Mouse (Mus musculus) hindbrain, embryonic 13.5 days (tissue): Measurements from ENCODE around the gene Lenep. TPM values are rescaled to one million over a fixed set of nuclear protein-coding genes. Genes with fewer than 3 reads are reported as not detected.

Source experiments
- ATAC-seq: fragments of 200-750 bp; cut with Nextera tagmentation; 2 replicates; pipeline ENCODE4 v1.8.0; 2017; ENCODE audit warnings: moderate TSS enrichment; ENCODE audit not compliant: low FRiP score
- H3K27ac ChIP-seq: fragments of 300-500 bp; sonication (generic); 2 replicates; pipeline ENCODE4 v1.5.1; 2015; ENCODE audit warnings: inconsistent platforms, mild to moderate bottlenecking, moderate library complexity
- H3K27me3 ChIP-seq: fragments of 300-500 bp; sonication (generic); 2 replicates; pipeline ENCODE4 v1.6.1; 2015; ENCODE audit warnings: mild to moderate bottlenecking, inconsistent platforms
- H3K36me3 ChIP-seq: fragments of 300-500 bp; sonication (generic); 2 replicates; pipeline ENCODE4 v1.6.1; 2015; ENCODE audit warnings: mild to moderate bottlenecking, inconsistent platforms
- H3K4me1 ChIP-seq: fragments of 300-500 bp; sonication (generic); replicated peaks from 2 replicates; pipeline ENCODE4 v1.6.1; 2015; ENCODE audit warnings: inconsistent platforms
- H3K4me2 ChIP-seq: fragments of 300-500 bp; sonication (generic); 2 replicates; pipeline ENCODE4 v1.6.1; 2015; ENCODE audit warnings: inconsistent platforms, mild to moderate bottlenecking, moderate library complexity
- H3K4me3 ChIP-seq: fragments of 300-500 bp; sonication (generic); 2 replicates; pipeline ENCODE4 v1.5.1; 2015; ENCODE audit warnings: mild to moderate bottlenecking, inconsistent platforms
- H3K9ac ChIP-seq: fragments of 300-500 bp; sonication (generic); 2 replicates; pipeline ENCODE4 v1.6.1; 2015; ENCODE audit warnings: mild to moderate bottlenecking, inconsistent platforms
- H3K9me3 ChIP-seq: fragments of 300-500 bp; sonication (generic); 2 replicates; pipeline ENCODE4 v1.6.1; 2016; ENCODE audit warnings: inconsistent platforms
- WGBS: fragments of 180-500 bp; shearing (Covaris S2); methylation state at CpG from one replicate; pipeline ENCODE4 v1.1.7; 2015; 5-methylcytosine and 5-hydroxymethylcytosine counted together
- polyA plus RNA-seq: library from polyadenylated mRNA; unstranded; fragments of >200 nt; fragmentation: Nextera tagmentation; extraction: Ambion mirVana; gene quantifications from 2 replicates; pipeline ENCODE4 v1.2.1, GENCODE M21; 2015

Gene Lenep
- polyA plus RNA-seq, 1 experiment from 2014 or later = 1.4 TPM

GRCm38 (mm10) chr3:89379388-89380131 lies 23.0 kb downstream of the Lenep start:
- Histone ChIP-seq H3K9me3 (no peaks in the 10 kb centered on the region), H3K36me3 (no peaks in the 10 kb centered on the region), H3K4me3 (no peak overlapping the region), H3K27ac (no peak overlapping the region), H3K27me3 (no peaks in the 10 kb centered on the region), H3K4me1 (peaks cover 22% of the 10 kb centered on the region), H3K4me2 (peak overlapping the region; percentile 85; the same call in 1 of the 2 replicates), H3K9ac (no peak overlapping the region)
- ATAC-seq = no peak
- 89% methylated on average over 31 of the region's 31 CpGs for WGBS

GRCm38 (mm10) chr3:89378394-89379067 lies 24.1 kb downstream of the Lenep start:
- H3K4me2 ChIP-seq = peak overlapping the region; percentile 85
- peak; percentile 86 for ATAC-seq
- WGBS = under 1% methylated on average over 28 of the region's 29 CpGs
- H3K4me3 ChIP-seq = peak overlapping the region; percentile 57
- peak overlapping the region; percentile 30 for H3K27ac ChIP-seq
- peak overlapping the region; percentile 80 for H3K9ac ChIP-seq
- H3K27me3 ChIP-seq = peaks cover 1% of the 10 kb centered on the region; the same call in 1 of the 2 replicates
- peaks cover 22% of the 10 kb centered on the region for H3K4me1 ChIP-seq
- H3K9me3 ChIP-seq = no peaks in the 10 kb centered on the region
- no peaks in the 10 kb centered on the region for H3K36me3 ChIP-seq

- peak overlapping the region; percentile 85; the same call in 1 of the 2 replicates for H3K4me2 ChIP-seq
- H3K36me3 ChIP-seq = no peaks in the 10 kb centered on the region
- no peak overlapping the region for H3K4me3 ChIP-seq
- no peak overlapping the region for H3K27ac ChIP-seq
- peaks cover 4% of the 10 kb centered on the region; the same call in 1 of the 2 replicates for H3K27me3 ChIP-seq
- ATAC-seq = peak; percentile 4; the same call in 1 of the 2 replicates
- 74% methylated on average over 4 of the region's 4 CpGs for WGBS
- peaks cover 22% of the 10 kb centered on the region for H3K4me1 ChIP-seq
- 0 out of 2 replicates have a peak overlapping the region, but pooled peaks have one; percentile 80 for H3K9ac ChIP-seq
- H3K9me3 ChIP-seq = no peaks in the 10 kb centered on the region
Measured at GRCm38 (mm10) chr3:89377831-89378230, 24.8 kb downstream of the Lenep start.

DNA sequence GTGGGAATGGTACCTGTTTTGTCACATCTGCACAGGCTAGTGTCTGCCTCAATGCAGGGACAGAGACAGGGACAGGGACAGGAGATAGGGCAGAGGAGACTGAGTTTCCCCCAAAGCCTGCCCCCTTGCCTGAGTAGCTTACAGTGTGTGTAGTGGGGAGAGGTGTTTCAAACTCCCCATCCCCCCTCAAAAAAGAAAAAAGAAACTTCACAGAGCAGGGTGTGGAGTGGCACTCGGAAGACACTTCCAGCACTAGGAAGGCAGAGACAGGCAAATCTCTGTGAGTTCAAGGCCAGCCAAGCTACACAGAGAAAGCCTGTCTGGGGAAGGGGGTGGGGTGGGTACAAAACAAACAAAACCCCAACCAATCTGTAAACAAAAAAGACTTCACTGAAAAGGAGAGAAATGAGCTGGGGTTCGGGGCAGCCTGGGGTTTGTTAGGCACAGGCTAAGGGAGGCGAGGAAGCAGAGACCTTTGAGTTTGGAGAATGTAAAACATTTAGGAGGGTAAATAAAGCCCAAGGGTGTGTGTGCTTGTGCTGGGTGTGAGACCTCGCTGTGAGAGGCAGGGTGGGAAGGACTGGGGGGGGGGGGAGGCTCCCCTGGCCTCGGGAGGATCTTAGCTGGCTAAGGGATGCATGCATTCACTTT lies 28.9 kb downstream of the Lenep start:
- Histone ChIP-seq H3K4me1 (peaks cover 10% of the 10 kb centered on the region), H3K4me2 (no peak overlapping the region), H3K27ac (no peak overlapping the region), H3K36me3 (no peaks in the 10 kb centered on the region), H3K9ac (no peak overlapping the region), H3K4me3 (no peak overlapping the region), H3K9me3 (no peaks in the 10 kb centered on the region), H3K27me3 (peaks cover 7% of the 10 kb centered on the region; the same call in 1 of the 2 replicates)
- ATAC-seq = no peak
- 44% methylated on average over 5 of the region's 5 CpGs for WGBS

GRCm38 (mm10) chr3:89367338-89367737 lies 35.3 kb downstream of the Lenep start:
- Histone ChIP-seq H3K27me3 (peaks cover 8% of the 10 kb centered on the region), H3K9me3 (no peaks in the 10 kb centered on the region), H3K4me3 (no peak overlapping the region), H3K27ac (no peak overlapping the region), H3K36me3 (no peaks in the 10 kb centered on the region), H3K4me2 (no peak overlapping the region), H3K4me1 (no peaks in the 10 kb centered on the region), H3K9ac (no peak overlapping the region)
- 72% methylated on average over 11 of the region's 11 CpGs for WGBS
- ATAC-seq = no peak

DNA sequence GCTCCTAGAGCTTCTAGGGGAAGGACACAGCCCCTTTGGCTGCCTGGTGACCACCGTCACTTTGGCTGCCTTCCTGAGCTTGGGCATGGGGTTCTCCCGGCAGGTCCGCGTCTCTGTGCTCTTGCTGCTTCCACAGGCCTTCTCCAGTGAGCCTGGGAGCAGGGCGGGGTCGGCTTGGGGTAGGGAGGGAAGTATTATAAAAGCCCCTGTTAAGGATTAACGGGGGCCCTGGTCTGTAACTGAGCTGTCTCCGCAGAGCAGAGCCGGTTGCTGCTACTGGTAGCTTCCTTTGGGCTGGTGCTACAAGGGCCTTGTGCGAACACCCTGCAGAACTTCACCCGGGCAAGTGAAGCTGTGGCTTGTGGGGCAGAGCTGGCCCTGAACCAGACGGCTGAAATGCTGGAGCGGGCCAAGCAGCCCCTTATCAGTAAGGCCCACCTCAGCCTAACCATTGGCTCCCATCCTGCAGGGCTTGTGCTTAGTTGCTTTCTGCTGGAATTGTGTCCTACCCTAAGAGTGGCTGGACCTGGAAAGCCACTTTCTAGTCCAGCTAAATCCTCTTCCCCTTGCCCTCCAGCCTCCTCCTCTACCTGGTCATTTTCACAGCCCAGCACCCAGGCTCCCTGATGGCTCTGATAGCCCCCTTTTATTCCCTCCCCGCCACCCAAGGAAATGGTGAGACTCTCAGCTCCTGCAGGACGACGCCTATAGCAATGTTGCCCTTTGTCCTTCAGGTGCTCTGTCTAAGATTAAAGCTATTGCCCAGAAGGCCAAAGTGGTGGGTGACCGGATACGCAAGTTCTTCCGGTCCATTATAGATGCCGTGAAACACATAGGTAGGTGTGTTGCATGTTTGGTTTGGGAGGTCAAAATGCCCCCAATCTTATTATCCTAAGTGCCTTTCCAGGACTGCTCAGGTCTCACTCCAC lies 36.8 kb downstream of the Lenep start:
- Histone ChIP-seq H3K36me3 (no peaks in the 10 kb centered on the region), H3K27ac (no peak overlapping the region), H3K4me1 (no peaks in the 10 kb centered on the region), H3K9ac (no peak overlapping the region), H3K27me3 (peaks cover 7% of the 10 kb centered on the region; the same call in 1 of the 2 replicates), H3K4me2 (no peak overlapping the region), H3K4me3 (no peak overlapping the region), H3K9me3 (no peaks in the 10 kb centered on the region)
- no peak for ATAC-seq
- WGBS = 77% methylated on average over 20 of the region's 20 CpGs

DNA sequence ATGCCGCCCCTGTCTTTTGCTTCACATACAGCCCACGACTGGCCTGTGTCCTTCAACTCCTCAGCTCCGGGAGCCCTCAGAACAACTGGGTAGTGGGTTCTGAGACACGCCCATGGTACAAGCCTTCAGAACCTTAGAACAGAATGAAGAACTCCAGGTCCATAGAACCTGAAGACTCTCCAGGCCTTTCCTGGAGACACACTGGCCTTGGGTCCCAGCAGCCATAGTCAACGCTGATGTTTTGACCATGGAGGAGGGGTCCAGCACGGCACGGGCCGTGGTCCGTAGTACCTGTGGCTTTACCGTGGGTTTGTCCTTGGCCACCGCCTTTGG lies 37.5 kb downstream of the Lenep start, which contains the start of gene Dcst1:
Gene Dcst1 (minus strand): TSS at position 101 of the 333 bp plus-strand sequence.
- Histone ChIP-seq H3K4me2 (no peak within 1 kb of the TSS), H3K4me1 (no peaks in the 10 kb centered on the region), H3K4me3 (no peak within 1 kb of the TSS), H3K27ac (no peak within 1 kb of the TSS), H3K27me3 (peaks cover 7% of the 10 kb centered on the region; the same call in 1 of the 2 replicates), H3K9ac (no peak within 1 kb of the TSS), H3K9me3 (no peaks in the 10 kb centered on the region), H3K36me3 (no peaks in the 10 kb centered on the region)
- no peak for ATAC-seq
- WGBS = 86% methylated on average over 11 of the region's 11 CpGs

DNA sequence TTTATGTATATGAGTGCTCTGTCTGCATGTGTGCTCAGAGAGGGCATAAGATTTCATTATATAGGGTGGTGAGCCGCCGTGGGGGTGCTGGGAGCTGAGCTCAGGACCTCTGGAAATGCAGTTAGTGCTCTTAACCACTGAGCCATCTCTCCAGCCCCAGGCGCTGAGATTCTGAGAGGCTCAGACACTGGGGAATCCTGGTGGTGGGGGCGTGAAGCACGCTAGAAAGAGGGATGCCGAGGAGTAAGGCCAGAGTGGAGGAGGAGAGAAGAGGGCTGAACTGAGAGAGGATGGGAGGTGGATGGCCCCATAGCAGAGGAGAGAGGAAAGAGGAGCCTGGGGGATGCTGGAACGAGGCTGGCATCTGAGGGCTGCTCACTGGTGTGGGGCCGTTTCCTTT lies 38.0 kb downstream of the Lenep start:
- Histone ChIP-seq H3K4me1 (no peaks in the 10 kb centered on the region), H3K4me2 (no peak overlapping the region), H3K27me3 (peaks cover 7% of the 10 kb centered on the region; the same call in 1 of the 2 replicates), H3K9me3 (no peaks in the 10 kb centered on the region), H3K27ac (no peak overlapping the region), H3K36me3 (no peaks in the 10 kb centered on the region), H3K4me3 (no peak overlapping the region), H3K9ac (no peak overlapping the region)
- ATAC-seq = no peak
- WGBS = 50% methylated on average over 8 of the region's 8 CpGs

- Histone ChIP-seq H3K4me1 (no peaks in the 10 kb centered on the region), H3K4me2 (no peak within 1 kb of the TSS), H3K36me3 (no peaks in the 10 kb centered on the region), H3K27ac (no peak within 1 kb of the TSS), H3K9ac (no peak within 1 kb of the TSS), H3K4me3 (no peak within 1 kb of the TSS), H3K9me3 (no peaks in the 10 kb centered on the region), H3K27me3 (peaks cover 14% of the 10 kb centered on the region; the same call in 1 of the 2 replicates)
- ATAC-seq = no peak
- WGBS = 90% methylated on average over 7 of the region's 7 CpGs
Measured at GRCm38 (mm10) chr3:89361675-89362074, 40.9 kb downstream of the Lenep start, which contains the start of gene Dcst2. TSS of gene Dcst2 (plus strand) at chr3:89361975.

DNA sequence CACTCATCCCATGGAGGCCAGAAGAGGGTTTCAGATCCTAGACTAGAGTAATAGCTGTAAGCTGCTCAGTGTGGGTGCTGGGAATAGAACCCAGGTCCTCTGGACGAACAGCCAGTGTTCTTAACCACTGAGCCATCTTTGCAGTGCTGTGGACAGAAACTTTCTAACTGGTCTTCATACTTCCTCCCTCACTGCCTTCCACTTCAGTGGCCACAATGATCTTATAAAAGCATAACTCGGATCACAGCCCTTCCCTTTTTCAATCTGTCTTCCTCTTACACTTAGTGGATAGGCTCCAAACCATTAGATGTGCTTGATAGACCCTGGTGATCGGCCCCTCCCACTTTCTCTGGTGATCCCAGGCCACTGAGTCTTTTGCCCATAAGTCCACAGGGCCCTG lies 42.4 kb downstream of the Lenep start:
- Histone ChIP-seq H3K9me3 (no peaks in the 10 kb centered on the region), H3K4me2 (no peak overlapping the region), H3K4me3 (no peak overlapping the region), H3K9ac (no peak overlapping the region), H3K27ac (no peak overlapping the region), H3K4me1 (no peaks in the 10 kb centered on the region), H3K27me3 (peaks cover 20% of the 10 kb centered on the region; the same call in 1 of the 2 replicates), H3K36me3 (no peaks in the 10 kb centered on the region)
- 81% methylated on average over 3 of the region's 3 CpGs for WGBS
- ATAC-seq = no peak

DNA sequence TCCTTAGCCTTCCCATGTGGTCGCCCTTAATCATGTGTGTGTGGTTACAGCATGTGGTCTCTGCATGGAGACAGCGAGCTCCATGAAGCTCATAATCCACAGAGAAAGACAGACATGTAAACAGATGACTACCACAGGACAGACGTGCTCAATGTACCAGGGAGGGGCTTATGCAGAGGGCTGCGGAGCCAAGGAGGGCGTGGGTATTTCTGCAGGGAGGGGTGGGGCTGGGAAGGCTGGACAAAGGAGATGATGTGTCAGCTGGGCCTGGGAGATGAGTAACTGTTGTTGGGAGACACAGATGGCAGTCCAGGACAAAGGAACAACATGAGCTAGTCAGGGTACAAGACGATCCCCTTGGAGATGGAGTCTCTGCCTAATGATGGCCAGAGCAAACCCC lies 43.0 kb downstream of the Lenep start:
- Histone ChIP-seq H3K9me3 (no peaks in the 10 kb centered on the region), H3K4me1 (peaks cover 3% of the 10 kb centered on the region), H3K27ac (no peak overlapping the region), H3K9ac (no peak overlapping the region), H3K4me2 (no peak overlapping the region), H3K4me3 (no peak overlapping the region), H3K27me3 (peaks cover 20% of the 10 kb centered on the region; the same call in 1 of the 2 replicates), H3K36me3 (no peaks in the 10 kb centered on the region)
- ATAC-seq = no peak
- 60% methylated on average over 6 of the region's 6 CpGs for WGBS
